Mouse (Mus musculus) brain, embryonic 14.5 days (tissue): ENCODE results near the gene Hnrnpa0.

Source experiments
- CTCF ChIP-seq: fragments of 200-500 bp; IDR thresholded peaks from 2 replicates; pipeline ENCODE4 v1.5.1; 2012; ENCODE audit warnings: inconsistent platforms, mild to moderate bottlenecking, moderate library complexity, borderline replicate concordance; ENCODE audit not compliant: insufficient read depth, insufficient read length; ENCODE audit errors: extremely low read depth
- POLR2A ChIP-seq: fragments of 200-500 bp; IDR thresholded peaks from 2 replicates; pipeline ENCODE4 v1.6.1; 2012; ENCODE audit warnings: mild to moderate bottlenecking, inconsistent platforms, borderline replicate concordance; ENCODE audit not compliant: poor library complexity, insufficient read depth, insufficient read length, severe bottlenecking; ENCODE audit errors: extremely low read depth

GRCm38 (mm10) chr13:58112601-58113041, 15.7 kb downstream of the Hnrnpa0 start:
- TF ChIP-seq CTCF = no peak
- no peak for TF ChIP-seq POLR2A
